Mouse (Mus musculus) spleen, adult 2 months (tissue): ENCODE measurements around the gene Grip1.

Source experiments
- CTCF ChIP-seq: fragments of 200-500 bp; IDR thresholded peaks from 2 replicates; pipeline ENCODE4 v1.5.1; 2011; ENCODE audit warnings: mild to moderate bottlenecking, inconsistent platforms; ENCODE audit not compliant: insufficient read depth, insufficient read length, insufficient replicate concordance; ENCODE audit errors: extremely low read depth
- POLR2A ChIP-seq: fragments of 200-500 bp; IDR thresholded peaks from 2 replicates; pipeline ENCODE4 v1.6.1; 2011; ENCODE audit warnings: low read depth, low read length, inconsistent platforms

DNA sequence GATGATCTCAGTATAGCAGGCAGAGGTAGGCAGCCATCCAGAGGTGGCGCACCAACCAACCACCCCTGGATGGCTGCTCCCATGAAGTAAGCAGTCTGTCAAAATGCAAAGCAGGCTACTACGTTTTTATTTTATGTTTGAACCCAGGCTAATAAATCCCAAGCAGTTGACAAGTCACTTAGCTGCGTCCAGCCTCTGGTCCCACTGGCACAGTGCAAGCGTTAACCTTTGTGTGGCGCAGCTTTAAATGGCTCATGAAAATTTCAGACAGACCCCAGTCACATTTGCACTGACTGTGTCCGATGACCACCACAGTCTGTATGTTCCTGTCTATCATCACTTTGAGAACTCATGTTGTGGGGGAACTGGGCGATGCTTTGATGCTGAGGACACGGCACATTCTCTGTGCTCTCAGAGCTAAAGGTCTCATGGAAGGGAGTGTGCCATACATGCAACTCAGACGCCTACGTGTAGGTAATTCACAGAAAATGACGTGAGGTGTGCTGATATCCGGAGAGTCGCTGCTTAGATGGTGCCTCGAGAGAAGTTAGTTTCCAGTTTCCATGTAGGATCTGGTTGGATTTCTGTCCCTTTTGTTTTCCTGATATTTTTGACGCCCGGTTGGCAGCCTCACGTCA is 29.6 kb downstream of the Grip1 start:
- TF ChIP-seq POLR2A (no peak), CTCF (no peak)
